ENCODE assay signal across 19 mouse cellular contexts in genomic region chr14:33315771-33316170, GRCm38 (mm10).
DNase-seq lines count a peak whose midpoint lies in the region; ATAC-seq and TF ChIP-seq lines count a peak whose summit lies in the region.
"Had no signal": no experiment of that assay in that cellular context is flagged by ENCODE, and none has a peak within 500 bp of the region (broad histone marks: within the 10 kb centered on the region; RNA-seq: fewer than 3 reads in every experiment).

No protein-coding gene starts in this region.

- no peak overlapping the region for H3K4me3 ChIP-seq in hindbrain, embryonic 10.5 days
- no peak overlapping the region for H3K4me3 ChIP-seq in hindbrain, embryonic 11.5 days (ENCODE audit: low read depth, low read length)
- H3K4me3 ChIP-seq in liver, embryonic 14.5 days (ENCODE audit: insufficient read depth in 1 of 2, low read depth in 2 of 2, low read length in 2 of 2), result no peak overlapping the region
- H3K4me3 ChIP-seq: embryonic facial prominence, embryonic 12.5 days; megakaryocyte, embryonic 14.5 days had no signal

- ATAC-seq in hindbrain, embryonic 11.5 days (ENCODE audit: low FRiP score), result no peak
- no peak for ATAC-seq in liver, embryonic 14.5 days (ENCODE audit: insufficient read depth)
- ATAC-seq: inflammation-experienced regulatory T-cells, adult 6 months had no signal

- WGBS in hindbrain, embryonic 10.5 days, result 60% methylated on average over 4 of the region's 4 CpGs
- WGBS in hindbrain, embryonic 11.5 days, result 52% methylated on average over 4 of the region's 4 CpGs
- 41% methylated on average over 4 of the region's 4 CpGs for WGBS in liver, embryonic 14.5 days (ENCODE audit: insufficient replicate concordance)

- no peak overlapping the region for H3K9ac ChIP-seq in hindbrain, embryonic 11.5 days (ENCODE audit: low read depth, low read length)
- no peak overlapping the region for H3K9ac ChIP-seq in liver, embryonic 14.5 days (replicated peaks)
- H3K9ac ChIP-seq: embryonic facial prominence, embryonic 12.5 days had no signal

- no peak for TF ChIP-seq EP300 in liver, embryonic 14.5 days (IDR thresholded peaks at IDR 0.05; ENCODE audit: low read depth)

- H3K9me3 ChIP-seq in hindbrain, embryonic 10.5 days, result no peaks in the 10 kb centered on the region
- H3K9me3 ChIP-seq in hindbrain, embryonic 11.5 days (ENCODE audit: control insufficient read depth, low read length), result no peaks in the 10 kb centered on the region
- H3K9me3 ChIP-seq in liver, embryonic 14.5 days (ENCODE audit: control insufficient read depth, low read length), result no peaks in the 10 kb centered on the region
- H3K9me3 ChIP-seq: embryonic facial prominence, embryonic 12.5 days had no signal

- no peak overlapping the region for H3K4me2 ChIP-seq in hindbrain, embryonic 11.5 days (replicated peaks; ENCODE audit: low read depth, low read length)
- no peak overlapping the region for H3K4me2 ChIP-seq in liver, embryonic 14.5 days (ENCODE audit: low read depth)
- H3K4me2 ChIP-seq: embryonic facial prominence, embryonic 12.5 days; heart, embryonic 11.5 days had no signal

- peaks cover 59% of the 10 kb centered on the region for H3K27me3 ChIP-seq in hindbrain, embryonic 10.5 days (ENCODE audit: insufficient read depth, poor library complexity, severe bottlenecking)
- H3K27me3 ChIP-seq in hindbrain, embryonic 11.5 days (ENCODE audit: control insufficient read depth, insufficient read depth, low read length), result peaks cover 17% of the 10 kb centered on the region
- peaks cover 18% of the 10 kb centered on the region for H3K27me3 ChIP-seq in liver, embryonic 14.5 days (ENCODE audit: control insufficient read depth, insufficient read depth, low read length)

- peak; percentile 17 for DNase-seq in hindbrain, embryonic 10.5 days (ENCODE audit: low spot score)
- no peak for DNase-seq in hindbrain, embryonic 11.5 days (ENCODE audit: low spot score)
- DNase-seq in liver, embryonic 14.5 days (ENCODE audit: low read depth in 3 of 3, low spot score in 3 of 3), result no peak
- no peak for DNase-seq in liver
- DNase-seq in A20 (ENCODE audit: low read depth, low spot score), result peak; percentile 21
- peak; percentile 40 for DNase-seq in embryo, embryonic 10.5 days (ENCODE audit: low spot score)
- DNase-seq in thymus, postnatal 10 days (ENCODE audit: low spot score in 2 of 2), result no peak
- DNase-seq in heart, adult 18-20 months, result no peak
- DNase-seq: adrenal gland, adult 8-10 months; cerebellum, adult 9-11 months; gastrocnemius, postnatal 10 days; kidney, postnatal 10 days; right cerebral cortex, adult 18-20 months; spleen, adult 18-20 months; thymus, postnatal 25 days had no signal

- no peak overlapping the region for H3K27ac ChIP-seq in hindbrain, embryonic 10.5 days
- H3K27ac ChIP-seq in hindbrain, embryonic 11.5 days (ENCODE audit: low read depth, low read length), result no peak overlapping the region
- H3K27ac ChIP-seq in liver, embryonic 14.5 days, result no peak overlapping the region
- H3K27ac ChIP-seq: embryonic facial prominence, embryonic 12.5 days had no signal

- H3K36me3 ChIP-seq in hindbrain, embryonic 10.5 days, result no peaks in the 10 kb centered on the region
- no peaks in the 10 kb centered on the region for H3K36me3 ChIP-seq in hindbrain, embryonic 11.5 days (ENCODE audit: control insufficient read depth, insufficient read depth, low read length)
- H3K36me3 ChIP-seq in liver, embryonic 14.5 days (replicated peaks; ENCODE audit: control insufficient read depth, insufficient read depth, low read depth), result no peaks in the 10 kb centered on the region
- H3K36me3 ChIP-seq: embryonic facial prominence, embryonic 12.5 days had no signal

- H3K4me1 ChIP-seq in hindbrain, embryonic 10.5 days (replicated peaks), result peaks cover 27% of the 10 kb centered on the region
- H3K4me1 ChIP-seq in hindbrain, embryonic 11.5 days (replicated peaks; ENCODE audit: control insufficient read depth, insufficient read depth, low read length), result 0 out of 2 replicates have a peak, but pooled peaks cover under 1% of the 10 kb centered on the region
- no peaks in the 10 kb centered on the region for H3K4me1 ChIP-seq in liver, embryonic 14.5 days (replicated peaks; ENCODE audit: control insufficient read depth in 2 of 2, insufficient read depth in 2 of 2, low read length in 1 of 2)

- 0 out of 2 replicates have a peak, but pooled peaks have one; percentile 16 for TF ChIP-seq CTCF in liver, embryonic 14.5 days (IDR thresholded peaks at IDR 0.05; ENCODE audit: low read depth)

Comparison
In these comparisons a context has a peak if more than half of its experiments do, and no peak if none do; other contexts are left out.
1. DNase-seq: peak in hindbrain, embryonic 10.5 days (single experiment), A20 (single experiment) and embryo, embryonic 10.5 days (single experiment); none in hindbrain, embryonic 11.5 days (single experiment), liver, embryonic 14.5 days (0 of 3), liver (single experiment), thymus, postnatal 10 days (0 of 2) and heart, adult 18-20 months (0 of 2).